Mouse (Mus musculus) testis, adult 2 months (tissue): ENCODE data around the gene Stpg3. TPM values are rescaled to one million over a fixed set of nuclear protein-coding genes. Genes with fewer than 3 reads are reported as not detected.
A peak's percentile ranks its signal among the peaks of the same experiment; 100 is the strongest.

ENCODE experiments used
- H3K27ac ChIP-seq: fragments of 200-500 bp; 2 replicates; pipeline ENCODE4 v1.5.1; 2012; ENCODE audit warnings: low read depth, low read length; ENCODE audit not compliant: control insufficient read depth, insufficient read depth
- H3K27me3 ChIP-seq: fragments of 200-500 bp; 2 replicates; pipeline ENCODE4 v1.6.1; 2012; ENCODE audit warnings: mild to moderate bottlenecking, low read length, moderate library complexity; ENCODE audit not compliant: control insufficient read depth, insufficient read depth
- H3K36me3 ChIP-seq: fragments of 200-500 bp; 2 replicates; pipeline ENCODE4 v1.6.1; 2012; ENCODE audit warnings: mild to moderate bottlenecking, low read length; ENCODE audit not compliant: control insufficient read depth, insufficient read depth
- H3K4me1 ChIP-seq: fragments of 200-500 bp; 2 replicates; pipeline ENCODE4 v1.6.1; 2012; ENCODE audit warnings: low read length; ENCODE audit not compliant: control insufficient read depth, insufficient read depth
- H3K4me3 ChIP-seq: fragments of 200-500 bp; 2 replicates; pipeline ENCODE4 v1.5.1; 2012; ENCODE audit warnings: low read depth, mild to moderate bottlenecking, low read length, moderate library complexity, mixed read lengths; ENCODE audit not compliant: control insufficient read depth
- CTCF ChIP-seq: fragments of 200-500 bp; IDR thresholded peaks from 2 replicates; pipeline ENCODE4 v1.5.1; 2012; ENCODE audit warnings: low read depth, mild to moderate bottlenecking, inconsistent platforms, low read length, moderate library complexity; ENCODE audit not compliant: control insufficient read depth, insufficient read depth, insufficient replicate concordance
- POLR2A ChIP-seq: fragments of 200-500 bp; IDR thresholded peaks from 2 replicates; pipeline ENCODE4 v1.6.1; 2012; ENCODE audit warnings: low read depth, mild to moderate bottlenecking, inconsistent platforms, low read length, moderate library complexity; ENCODE audit not compliant: control insufficient read depth
- polyA plus RNA-seq: library from polyadenylated mRNA; depleted of rRNA; stranded (reverse); fragments of >200 nt; gene quantifications from 2 replicates; pipeline ENCODE4 v1.2.3, GENCODE M21; 2012

Stpg3 gene
- polyA plus RNA-seq, 1 experiment, result 247 TPM

DNA sequence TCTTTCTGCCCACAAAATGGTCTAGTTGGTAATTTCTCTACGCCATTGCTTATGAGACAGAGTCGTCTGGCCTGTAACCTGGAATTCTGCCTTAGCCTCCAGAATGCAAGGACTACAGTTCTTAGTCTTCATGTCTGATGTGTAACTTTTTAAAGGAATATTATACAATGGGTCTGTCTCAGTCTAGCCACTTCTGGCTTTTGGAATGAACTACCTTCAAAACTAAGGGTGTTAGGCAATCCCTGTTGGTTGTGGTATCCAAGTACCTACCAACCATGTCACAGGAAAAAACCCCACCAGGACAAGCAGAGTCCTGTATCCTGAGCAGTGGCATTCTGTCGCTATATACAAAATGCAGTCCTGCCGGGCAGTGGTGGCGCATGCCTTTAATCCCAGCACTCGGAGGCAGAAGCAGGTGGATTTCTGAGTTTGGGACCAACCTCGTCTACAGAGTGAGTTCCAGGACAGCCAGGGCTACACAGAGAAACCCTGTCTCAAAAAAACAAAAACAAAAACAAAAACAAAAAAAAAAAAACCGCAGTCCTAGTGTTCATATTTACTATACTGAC is 11.5 kb upstream of the Stpg3 start:
- peak overlapping the region; percentile 84 for H3K27ac ChIP-seq
- H3K36me3 ChIP-seq, result no peaks in the 10 kb centered on the region
- H3K4me3 ChIP-seq, result peak overlapping the region; percentile 83
- TF ChIP-seq CTCF, result no peak
- no peak for TF ChIP-seq POLR2A
- no peaks in the 10 kb centered on the region for H3K27me3 ChIP-seq
- H3K4me1 ChIP-seq, result peaks cover 4% of the 10 kb centered on the region; the same call in 1 of the 2 replicates

- Histone ChIP-seq H3K36me3 (no peaks in the 10 kb centered on the region), H3K27me3 (no peaks in the 10 kb centered on the region), H3K4me1 (peaks cover 4% of the 10 kb centered on the region; the same call in 1 of the 2 replicates), H3K4me3 (peak overlapping the region; percentile 100), H3K27ac (peak overlapping the region; percentile 94)
- TF ChIP-seq POLR2A (no peak; the same call in 1 of the 2 replicates), CTCF (no peak)
These were observed 10.6 kb upstream of the Stpg3 start for GRCm38 (mm10) chr2:25224766-25225752.

- Histone ChIP-seq H3K4me3 (peak within 1 kb of the TSS; percentile 100), H3K27ac (peak within 1 kb of the TSS; percentile 99)
- TF ChIP-seq POLR2A (peak; percentile 99), CTCF (0 out of 2 replicates have a peak, but pooled peaks have one; percentile 9)
These were observed 10.0 kb upstream of the Stpg3 start, which contains the start of gene Tubb4b for GRCm38 (mm10) chr2:25224492-25224765. Tubb4b (minus strand) TSS chr2:25224702.

DNA sequence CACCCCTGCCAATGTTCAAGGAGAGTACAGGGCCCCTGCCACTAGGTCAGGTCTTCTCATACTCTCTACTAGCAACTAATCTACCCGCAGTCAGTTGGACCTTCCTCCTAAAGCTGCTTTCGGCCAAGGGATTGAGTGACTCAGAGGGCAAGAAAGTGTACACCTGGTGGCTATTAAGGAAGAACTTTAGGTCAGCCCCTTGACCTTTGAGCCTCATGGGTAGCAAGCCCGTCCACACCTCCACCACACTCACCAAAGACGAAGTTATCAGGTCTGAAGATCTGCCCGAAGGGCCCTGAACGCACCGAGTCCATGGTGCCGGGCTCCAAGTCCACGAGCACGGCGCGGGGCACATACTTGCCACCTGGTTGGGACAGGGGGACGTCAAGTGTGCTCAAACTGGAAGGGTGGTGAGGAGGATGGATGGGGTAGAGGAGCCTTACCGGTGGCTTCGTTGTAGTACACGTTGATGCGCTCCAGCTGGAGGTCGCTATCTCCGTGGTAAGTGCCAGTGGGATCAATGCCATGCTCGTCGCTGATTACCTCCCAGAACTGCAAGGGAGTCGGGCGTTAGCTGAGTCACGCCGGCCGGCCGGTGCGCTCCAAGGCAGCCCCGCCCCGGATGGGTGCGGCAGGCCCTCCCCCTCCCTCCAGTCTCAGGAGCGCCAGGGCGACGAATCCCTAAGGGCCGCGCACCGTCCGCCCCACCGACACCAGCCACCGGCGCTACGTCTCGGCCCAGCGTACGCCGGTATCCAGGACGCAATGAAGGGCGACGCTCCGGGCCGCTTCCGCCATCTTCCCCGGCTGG is 9.4 kb upstream of the Stpg3 start:
- Histone ChIP-seq H3K27me3 (no peaks in the 10 kb centered on the region), H3K36me3 (no peaks in the 10 kb centered on the region), H3K27ac (peak overlapping the region; percentile 99), H3K4me1 (peaks cover 4% of the 10 kb centered on the region; the same call in 1 of the 2 replicates), H3K4me3 (peak overlapping the region; percentile 100)
- TF ChIP-seq CTCF (no peak), POLR2A (no peak)

More at GRCm38 (mm10) chr2:25224492-25224765, 10.0 kb upstream of the Stpg3 start, which contains the start of gene Tubb4b:
- Histone ChIP-seq H3K36me3 (no peaks in the 10 kb centered on the region), H3K27me3 (no peaks in the 10 kb centered on the region), H3K4me1 (peaks cover 4% of the 10 kb centered on the region; the same call in 1 of the 2 replicates)

GRCm38 (mm10) chr2:25221331-25221772 is 6.9 kb upstream of the Stpg3 start:
- Histone ChIP-seq H3K27ac (no peak overlapping the region; the same call in 1 of the 2 replicates), H3K4me1 (peaks cover 2% of the 10 kb centered on the region; the same call in 1 of the 2 replicates), H3K4me3 (peak overlapping the region; percentile 72), H3K36me3 (no peaks in the 10 kb centered on the region), H3K27me3 (no peaks in the 10 kb centered on the region)
- TF ChIP-seq POLR2A, result no peak

- TF ChIP-seq POLR2A (peak; percentile 33; the same call in 1 of the 2 replicates), CTCF (no peak)
- Histone ChIP-seq H3K27ac (peak within 1 kb of the TSS; percentile 88), H3K36me3 (no peaks in the 10 kb centered on the region), H3K4me1 (no peaks in the 10 kb centered on the region; the same call in 1 of the 2 replicates), H3K27me3 (no peaks in the 10 kb centered on the region), H3K4me3 (peak within 1 kb of the TSS; percentile 86)
These were observed 4.0 kb upstream of the Stpg3 start, which contains the start of gene Fam166a for GRCm38 (mm10) chr2:25218445-25218844. Fam166a (plus strand) TSS chr2:25218745.

GRCm38 (mm10) chr2:25217666-25218065 is 3.2 kb upstream of the Stpg3 start:
- Histone ChIP-seq H3K4me1 (no peaks in the 10 kb centered on the region; the same call in 1 of the 2 replicates), H3K27ac (no peak overlapping the region), H3K4me3 (peak overlapping the region; percentile 69), H3K27me3 (no peaks in the 10 kb centered on the region), H3K36me3 (no peaks in the 10 kb centered on the region)
- TF ChIP-seq POLR2A, result no peak
- no peak for TF ChIP-seq CTCF
